Comparison of ENCODE assay signal across 10 mouse cellular contexts in the genomic region with DNA sequence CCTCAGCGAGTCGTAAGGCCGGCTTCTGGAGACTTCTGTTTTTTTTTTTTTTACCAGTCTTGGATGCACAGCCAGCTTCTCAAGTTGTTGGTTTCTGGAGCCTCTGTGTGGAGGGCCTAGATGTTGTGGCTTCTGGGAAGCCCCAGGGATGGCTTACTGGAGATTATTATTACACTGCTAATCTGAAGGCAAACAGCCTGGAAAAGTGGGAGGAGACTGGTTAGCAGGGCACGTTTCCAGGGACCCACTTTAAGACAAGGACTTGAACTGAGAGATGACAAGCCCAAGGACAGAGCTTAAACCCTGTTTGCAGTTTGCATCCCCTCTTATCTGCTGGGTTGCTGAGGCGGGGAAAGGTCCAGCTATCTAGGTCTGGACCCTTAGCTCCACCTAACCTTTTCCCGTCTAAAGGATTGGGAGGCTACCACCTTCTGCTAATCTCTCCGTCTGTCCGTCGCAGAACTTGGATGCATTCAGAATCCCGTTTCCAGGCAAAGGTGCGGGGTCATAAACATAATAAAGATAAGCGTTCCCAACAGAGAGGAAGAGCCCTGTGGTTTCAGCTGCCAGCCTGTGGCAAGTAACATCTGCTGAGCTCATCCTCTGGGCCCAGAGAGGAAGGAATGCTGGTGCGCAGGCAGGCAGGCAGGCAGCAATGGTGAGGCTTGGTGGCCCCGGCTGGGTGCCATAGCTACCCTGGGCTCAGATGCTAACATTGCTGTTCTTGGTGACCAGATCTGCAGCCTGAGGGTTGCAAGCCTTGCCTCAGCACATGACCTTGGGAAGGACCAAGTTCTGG. TPM values are rescaled to one million over a fixed set of nuclear protein-coding genes. Genes with fewer than 3 reads are reported as not detected.
DNase-seq lines count a peak whose midpoint lies in the region; ATAC-seq and TF ChIP-seq lines count a peak whose summit lies in the region.
"Had no signal": no experiment of that assay in that cellular context is flagged by ENCODE, and none has a peak within 500 bp of the region (broad histone marks: within the 10 kb centered on the region; RNA-seq: fewer than 3 reads in every experiment).

No protein-coding gene starts in this region.

- H3K9ac ChIP-seq in heart, embryonic 12.5 days = no peak overlapping the region
- peak overlapping the region; percentile 48; the same call in 1 of the 2 replicates for H3K9ac ChIP-seq in stomach, embryonic 16.5 days (ENCODE audit: low read length)
- no peak overlapping the region for H3K9ac ChIP-seq in stomach, postnatal 0 days (ENCODE audit: low read length)
- H3K9ac ChIP-seq in limb, embryonic 15.5 days = no peak overlapping the region
- H3K9ac ChIP-seq: liver, embryonic 14.5 days had no signal

- H3K36me3 ChIP-seq in heart, embryonic 12.5 days = no peaks in the 10 kb centered on the region
- no peaks in the 10 kb centered on the region for H3K36me3 ChIP-seq in stomach, embryonic 16.5 days (ENCODE audit: control insufficient read depth, insufficient read depth, low read length)
- no peaks in the 10 kb centered on the region for H3K36me3 ChIP-seq in stomach, postnatal 0 days (ENCODE audit: control insufficient read depth, insufficient read depth, low read length)
- no peaks in the 10 kb centered on the region for H3K36me3 ChIP-seq in limb, embryonic 15.5 days

- no peak for DNase-seq in heart, adult 8-10 months (ENCODE audit: low spot score)
- no peak for DNase-seq in stomach, postnatal 0 days (ENCODE audit: low spot score)
- peak; percentile 66 for DNase-seq in thymus, postnatal 4 days
- DNase-seq in spleen, adult 18-20 months = no peak
- DNase-seq: cerebellum, adult 11-12 months had no signal

- peak overlapping the region; percentile 45 for H3K27ac ChIP-seq in heart, embryonic 12.5 days (ENCODE audit: poor library complexity, severe bottlenecking)
- no peak overlapping the region for H3K27ac ChIP-seq in stomach, embryonic 16.5 days (ENCODE audit: low read length)
- H3K27ac ChIP-seq in stomach, postnatal 0 days (replicated peaks) = no peak overlapping the region
- H3K27ac ChIP-seq in limb, embryonic 15.5 days = 0 out of 2 replicates have a peak overlapping the region, but pooled peaks have one; percentile 43
- H3K27ac ChIP-seq: liver, embryonic 14.5 days had no signal

- H3K4me3 ChIP-seq in heart, embryonic 12.5 days = no peak overlapping the region
- no peak overlapping the region for H3K4me3 ChIP-seq in stomach, embryonic 16.5 days (replicated peaks; ENCODE audit: low read length)
- H3K4me3 ChIP-seq in stomach, postnatal 0 days (ENCODE audit: low read depth, low read length) = no peak overlapping the region
- H3K4me3 ChIP-seq in limb, embryonic 15.5 days = no peak overlapping the region

- peaks cover 17% of the 10 kb centered on the region for H3K27me3 ChIP-seq in heart, embryonic 12.5 days (replicated peaks)
- no peaks in the 10 kb centered on the region for H3K27me3 ChIP-seq in stomach, embryonic 16.5 days (ENCODE audit: control insufficient read depth, insufficient read depth, low read length)
- no peaks in the 10 kb centered on the region for H3K27me3 ChIP-seq in stomach, postnatal 0 days (ENCODE audit: control insufficient read depth, insufficient read depth, low read length)
- H3K27me3 ChIP-seq in limb, embryonic 15.5 days = peaks cover 4% of the 10 kb centered on the region; the same call in 1 of the 2 replicates

- no peak for TF ChIP-seq EP300 in stomach, postnatal 0 days (optimal IDR thresholded peaks at IDR 0.05)

- no peaks in the 10 kb centered on the region for H3K9me3 ChIP-seq in heart, embryonic 12.5 days (replicated peaks)
- H3K9me3 ChIP-seq in stomach, embryonic 16.5 days (replicated peaks; ENCODE audit: control insufficient read depth, low read length) = no peaks in the 10 kb centered on the region
- no peaks in the 10 kb centered on the region for H3K9me3 ChIP-seq in stomach, postnatal 0 days (ENCODE audit: control insufficient read depth, low read length)
- no peaks in the 10 kb centered on the region for H3K9me3 ChIP-seq in limb, embryonic 15.5 days

- no peak for TF ChIP-seq CTCF in stomach, postnatal 0 days (IDR thresholded peaks at IDR 0.05; ENCODE audit: low read depth)

- no peak for ATAC-seq in heart, embryonic 12.5 days (ENCODE audit: insufficient number of reproducible peaks, low FRiP score)
- no peak for ATAC-seq in stomach, embryonic 16.5 days (ENCODE audit: insufficient read depth, low FRiP score)
- no peak for ATAC-seq in stomach, postnatal 0 days (ENCODE audit: low FRiP score, low TSS enrichment)
- ATAC-seq in limb, embryonic 15.5 days (ENCODE audit: insufficient number of reproducible peaks, low FRiP score, low TSS enrichment, low read depth) = no peak
- ATAC-seq in frontal cortex, adult (ENCODE audit: low TSS enrichment) = no peak

- H3K4me1 ChIP-seq in heart, embryonic 12.5 days (replicated peaks) = peaks cover 39% of the 10 kb centered on the region
- peaks cover 12% of the 10 kb centered on the region; the same call in 1 of the 2 replicates for H3K4me1 ChIP-seq in stomach, embryonic 16.5 days (ENCODE audit: control insufficient read depth, insufficient read depth, low read length)
- H3K4me1 ChIP-seq in stomach, postnatal 0 days (replicated peaks; ENCODE audit: control insufficient read depth, insufficient read depth) = no peaks in the 10 kb centered on the region
- H3K4me1 ChIP-seq in limb, embryonic 15.5 days = peaks cover 32% of the 10 kb centered on the region

- 15% methylated on average over 14 of the region's 14 CpGs for WGBS in heart, embryonic 12.5 days
- 46% methylated on average over 14 of the region's 14 CpGs for WGBS in stomach, embryonic 16.5 days
- 49% methylated on average over 14 of the region's 14 CpGs for WGBS in stomach, postnatal 0 days
- 52% methylated on average over 14 of the region's 14 CpGs for WGBS in limb, embryonic 15.5 days

- H3K4me2 ChIP-seq in heart, embryonic 12.5 days = 0 out of 2 replicates have a peak overlapping the region, but pooled peaks have one; percentile 1
- no peak overlapping the region for H3K4me2 ChIP-seq in stomach, embryonic 16.5 days (ENCODE audit: low read depth, low read length)
- no peak overlapping the region for H3K4me2 ChIP-seq in stomach, postnatal 0 days (replicated peaks; ENCODE audit: low read depth)
- H3K4me2 ChIP-seq in limb, embryonic 15.5 days = no peak overlapping the region

RNA-seq across cellular contexts. Expression of gene Socs3, which starts 4.7 kb away (rescaled TPM):
- 7.1 and 8.0 TPM in 2 replicates for polyA plus RNA-seq in heart, embryonic 12.5 days (2016; fragmentation: Nextera tagmentation; extraction: Ambion mirVana)
- 1 to 10 TPM; 3.8 to 6.2 (median 4.7) TPM for total RNA-seq in heart, adult 8-10 months (2022)
- polyA plus RNA-seq in stomach, embryonic 16.5 days (2015; fragmentation: Nextera tagmentation; extraction: Ambion mirVana) = 16.1 and 17.4 TPM in 2 replicates
- 13.5 and 15.7 TPM in 2 replicates for polyA plus RNA-seq in stomach, postnatal 0 days (2015; fragmentation: Nextera tagmentation; extraction: Ambion mirVana)
- 20.3 and 24.0 TPM in 2 replicates for polyA plus RNA-seq in limb, embryonic 15.5 days (2015; fragmentation: Nextera tagmentation; extraction: Ambion mirVana)

RNA-seq across cellular contexts. Expression of gene Pgs1, which starts 11.6 kb away (rescaled TPM):
- polyA plus RNA-seq in heart, embryonic 12.5 days (2016; fragmentation: Nextera tagmentation; extraction: Ambion mirVana) = 28.9 and 29.6 TPM in 2 replicates
- 10 to 100 TPM; 16.4 to 20.6 (median 19.2) TPM for total RNA-seq in heart, adult 8-10 months (2022)
- 32.1 and 37.1 TPM in 2 replicates for polyA plus RNA-seq in stomach, embryonic 16.5 days (2015; fragmentation: Nextera tagmentation; extraction: Ambion mirVana)
- 28.7 and 29.4 TPM in 2 replicates for polyA plus RNA-seq in stomach, postnatal 0 days (2015; fragmentation: Nextera tagmentation; extraction: Ambion mirVana)
- 35.5 and 37.8 TPM in 2 replicates for polyA plus RNA-seq in limb, embryonic 15.5 days (2015; fragmentation: Nextera tagmentation; extraction: Ambion mirVana)

Comparison
In these comparisons a context has a peak if more than half of its experiments do, and no peak if none do; other contexts are left out.
1. H3K27ac ChIP-seq: peak in heart, embryonic 12.5 days (single experiment) and limb, embryonic 15.5 days (single experiment); none in stomach, embryonic 16.5 days (single experiment) and stomach, postnatal 0 days (single experiment).